Mouse (Mus musculus): Measurements from ENCODE around the gene 4930470P17Rik. TPM values are rescaled to one million over a fixed set of nuclear protein-coding genes. Genes with fewer than 3 reads are reported as not detected.

Gene 4930470P17Rik
- polyA plus RNA-seq, 1 experiment = not detected

- no peak overlapping the region for H3K9ac ChIP-seq (ENCODE audit: low read depth, poor library complexity, severe bottlenecking)
- no peaks in the 10 kb centered on the region for H3K9me3 ChIP-seq (replicated peaks; ENCODE audit: control insufficient read depth, insufficient read depth, low read length, poor library complexity, severe bottlenecking)
- H3K27ac ChIP-seq (ENCODE audit: insufficient read depth, low read length) = no peak overlapping the region
- no peaks in the 10 kb centered on the region for H3K36me3 ChIP-seq (ENCODE audit: control insufficient read depth, insufficient read depth, low read length, poor library complexity, severe bottlenecking)
- peaks cover 2% of the 10 kb centered on the region for H3K4me1 ChIP-seq (ENCODE audit: control insufficient read depth, insufficient read depth, low read length)
- no peak overlapping the region for H3K4me3 ChIP-seq (ENCODE audit: low read depth, low read length)
- TF ChIP-seq CTCF (IDR thresholded peaks at IDR 0.05; ENCODE audit: low read depth, low read length) (no peak), EP300 (IDR thresholded peaks at IDR 0.05; ENCODE audit: insufficient read depth, low read depth, low read length) (no peak), POLR2A (IDR thresholded peaks at IDR 0.05; ENCODE audit: insufficient read depth, low read length) (no peak)
- no peaks in the 10 kb centered on the region for H3K27me3 ChIP-seq (ENCODE audit: control insufficient read depth, insufficient read depth, low read length, poor library complexity, severe bottlenecking)
These were observed 53.8 kb downstream of the 4930470P17Rik start for GRCm38 (mm10) chr2:170548046-170548445.

GRCm38 (mm10) chr2:170547526-170547925 is 54.3 kb downstream of the 4930470P17Rik start:
- Histone ChIP-seq H3K36me3 (ENCODE audit: control insufficient read depth, insufficient read depth, low read length, poor library complexity, severe bottlenecking) (no peaks in the 10 kb centered on the region), H3K27ac (ENCODE audit: insufficient read depth, low read length) (no peak overlapping the region), H3K9ac (ENCODE audit: low read depth, poor library complexity, severe bottlenecking) (no peak overlapping the region), H3K9me3 (replicated peaks; ENCODE audit: control insufficient read depth, insufficient read depth, low read length, poor library complexity, severe bottlenecking) (no peaks in the 10 kb centered on the region), H3K4me3 (ENCODE audit: low read depth, low read length) (no peak overlapping the region), H3K27me3 (ENCODE audit: control insufficient read depth, insufficient read depth, low read length, poor library complexity, severe bottlenecking) (no peaks in the 10 kb centered on the region), H3K4me1 (ENCODE audit: control insufficient read depth, insufficient read depth, low read length) (peaks cover 2% of the 10 kb centered on the region)
- TF ChIP-seq CTCF (IDR thresholded peaks at IDR 0.05; ENCODE audit: low read depth, low read length) (no peak), EP300 (IDR thresholded peaks at IDR 0.05; ENCODE audit: insufficient read depth, low read depth, low read length) (no peak), POLR2A (IDR thresholded peaks at IDR 0.05; ENCODE audit: insufficient read depth, low read length) (no peak)

GRCm38 (mm10) chr2:170545745-170546144 is 56.1 kb downstream of the 4930470P17Rik start:
- H3K36me3 ChIP-seq (ENCODE audit: control insufficient read depth, insufficient read depth, low read length, poor library complexity, severe bottlenecking) = no peaks in the 10 kb centered on the region
- TF ChIP-seq CTCF (IDR thresholded peaks at IDR 0.05; ENCODE audit: low read depth, low read length) (no peak), POLR2A (IDR thresholded peaks at IDR 0.05; ENCODE audit: insufficient read depth, low read length) (no peak), EP300 (IDR thresholded peaks at IDR 0.05; ENCODE audit: insufficient read depth, low read depth, low read length) (no peak)
- H3K9me3 ChIP-seq (replicated peaks; ENCODE audit: control insufficient read depth, insufficient read depth, low read length, poor library complexity, severe bottlenecking) = no peaks in the 10 kb centered on the region
- no peak overlapping the region for H3K4me3 ChIP-seq (ENCODE audit: low read depth, low read length)
- no peaks in the 10 kb centered on the region for H3K4me1 ChIP-seq (ENCODE audit: control insufficient read depth, insufficient read depth, low read length)
- no peak overlapping the region for H3K27ac ChIP-seq (ENCODE audit: insufficient read depth, low read length)
- H3K27me3 ChIP-seq (ENCODE audit: control insufficient read depth, insufficient read depth, low read length, poor library complexity, severe bottlenecking) = no peaks in the 10 kb centered on the region
- H3K9ac ChIP-seq (ENCODE audit: low read depth, poor library complexity, severe bottlenecking) = no peak overlapping the region

GRCm38 (mm10) chr2:170544950-170545349 is 56.9 kb downstream of the 4930470P17Rik start:
- no peak overlapping the region for H3K4me3 ChIP-seq (ENCODE audit: low read depth, low read length)
- no peak overlapping the region for H3K27ac ChIP-seq (ENCODE audit: insufficient read depth, low read length)
- TF ChIP-seq POLR2A (IDR thresholded peaks at IDR 0.05; ENCODE audit: insufficient read depth, low read length) (no peak), EP300 (IDR thresholded peaks at IDR 0.05; ENCODE audit: insufficient read depth, low read depth, low read length) (no peak)
- H3K4me1 ChIP-seq (ENCODE audit: control insufficient read depth, insufficient read depth, low read length) = no peaks in the 10 kb centered on the region
- H3K9me3 ChIP-seq (replicated peaks; ENCODE audit: control insufficient read depth, insufficient read depth, low read length, poor library complexity, severe bottlenecking) = no peaks in the 10 kb centered on the region
- H3K9ac ChIP-seq (ENCODE audit: low read depth, poor library complexity, severe bottlenecking) = no peak overlapping the region
- no peaks in the 10 kb centered on the region for H3K36me3 ChIP-seq (ENCODE audit: control insufficient read depth, insufficient read depth, low read length, poor library complexity, severe bottlenecking)
- no peaks in the 10 kb centered on the region for H3K27me3 ChIP-seq (ENCODE audit: control insufficient read depth, insufficient read depth, low read length, poor library complexity, severe bottlenecking)

- Histone ChIP-seq H3K9me3 (replicated peaks; ENCODE audit: control insufficient read depth, insufficient read depth, low read length, poor library complexity, severe bottlenecking) (no peaks in the 10 kb centered on the region), H3K36me3 (ENCODE audit: control insufficient read depth, insufficient read depth, low read length, poor library complexity, severe bottlenecking) (no peaks in the 10 kb centered on the region), H3K4me3 (ENCODE audit: low read depth, low read length) (no peak overlapping the region), H3K27me3 (ENCODE audit: control insufficient read depth, insufficient read depth, low read length, poor library complexity, severe bottlenecking) (no peaks in the 10 kb centered on the region), H3K27ac (ENCODE audit: insufficient read depth, low read length) (no peak overlapping the region), H3K4me1 (ENCODE audit: control insufficient read depth, insufficient read depth, low read length) (no peaks in the 10 kb centered on the region), H3K9ac (ENCODE audit: low read depth, poor library complexity, severe bottlenecking) (no peak overlapping the region)
- TF ChIP-seq CTCF (IDR thresholded peaks at IDR 0.05; ENCODE audit: low read depth, low read length) (no peak), POLR2A (IDR thresholded peaks at IDR 0.05; ENCODE audit: insufficient read depth, low read length) (no peak), EP300 (IDR thresholded peaks at IDR 0.05; ENCODE audit: insufficient read depth, low read depth, low read length) (no peak)
These were observed 57.7 kb downstream of the 4930470P17Rik start for GRCm38 (mm10) chr2:170544159-170544558.

GRCm38 (mm10) chr2:170543625-170544024 is 58.2 kb downstream of the 4930470P17Rik start:
- Histone ChIP-seq H3K9ac (ENCODE audit: low read depth, poor library complexity, severe bottlenecking) (no peak overlapping the region), H3K27me3 (ENCODE audit: control insufficient read depth, insufficient read depth, low read length, poor library complexity, severe bottlenecking) (no peaks in the 10 kb centered on the region), H3K4me3 (ENCODE audit: low read depth, low read length) (no peak overlapping the region), H3K27ac (ENCODE audit: insufficient read depth, low read length) (no peak overlapping the region), H3K36me3 (ENCODE audit: control insufficient read depth, insufficient read depth, low read length, poor library complexity, severe bottlenecking) (no peaks in the 10 kb centered on the region), H3K9me3 (replicated peaks; ENCODE audit: control insufficient read depth, insufficient read depth, low read length, poor library complexity, severe bottlenecking) (no peaks in the 10 kb centered on the region), H3K4me1 (ENCODE audit: control insufficient read depth, insufficient read depth, low read length) (no peaks in the 10 kb centered on the region)
- TF ChIP-seq EP300 (IDR thresholded peaks at IDR 0.05; ENCODE audit: insufficient read depth, low read depth, low read length) (no peak), CTCF (IDR thresholded peaks at IDR 0.05; ENCODE audit: low read depth, low read length) (no peak), POLR2A (IDR thresholded peaks at IDR 0.05; ENCODE audit: insufficient read depth, low read length) (no peak)

Measured in ES-Bruce4 (cell line).